Mouse (Mus musculus): ENCODE data around the gene Cmss1.

- no peak for TF ChIP-seq POLR2A (IDR thresholded peaks at IDR 0.05; ENCODE audit: borderline replicate concordance, control insufficient read depth, low read depth, low read length)
- no peak for TF ChIP-seq CTCF (IDR thresholded peaks at IDR 0.05; ENCODE audit: control insufficient read depth, insufficient read depth, low read length)
Observed at GRCm38 (mm10) chr16:57417955-57418354, 188.7 kb downstream of the Cmss1 start.

Data from bone marrow, adult 2 months (tissue).